Mouse (Mus musculus) cerebellum, adult 11 months (tissue): ENCODE measurements around the gene Icam1.

ENCODE experiments used
- DNase-seq: peaks from one replicate; pipeline ENCODE4 v3.0.0; 2022

The Icam1 gene

GRCm38 (mm10) chr9:21015571-21016130, at the start of gene Icam1:
Gene Icam1 (plus strand): TSS chr9:21015985.
- DNase-seq = no peak

DNA sequence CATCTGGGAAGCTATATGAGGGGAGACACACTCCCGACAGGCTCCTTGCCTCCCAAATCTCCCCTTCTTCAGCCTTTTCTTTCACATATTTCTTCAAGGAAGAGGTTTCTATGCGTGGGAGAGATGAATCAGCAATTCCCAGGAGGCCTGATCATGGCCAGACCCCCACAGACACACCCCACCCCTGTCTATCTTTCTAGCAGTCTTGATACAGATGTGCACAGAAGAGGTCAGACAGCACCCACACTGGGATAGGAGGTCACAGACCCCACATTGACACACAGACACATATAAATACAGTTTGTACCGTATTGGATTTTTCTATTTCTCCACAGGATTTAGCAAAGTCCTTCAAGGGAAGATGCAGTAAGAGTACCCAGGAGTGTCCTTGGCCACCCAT, 49.8 kb upstream of the Icam1 start:
- DNase-seq = no peak

GRCm38 (mm10) chr9:20966747-20967146, 49.0 kb upstream of the Icam1 start:
- no peak for DNase-seq

DNA sequence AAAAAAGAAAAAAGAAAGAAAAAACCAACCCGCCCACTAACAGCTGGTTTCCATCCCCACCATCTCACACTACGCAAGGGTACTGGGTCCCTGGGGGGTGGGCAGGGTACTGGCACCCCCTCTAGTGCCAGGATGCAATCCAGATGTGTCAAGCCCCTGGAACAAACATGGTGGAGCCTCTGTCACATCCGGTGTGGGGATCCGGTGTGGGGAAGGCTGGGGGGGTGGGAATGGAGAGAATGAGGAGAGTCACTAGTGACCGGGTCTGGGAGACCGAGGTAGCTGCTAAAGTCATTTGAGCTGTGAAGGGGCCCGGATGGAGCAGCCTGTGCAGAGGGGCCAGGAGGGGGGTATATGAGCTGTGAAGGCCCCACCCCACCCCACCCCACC, 44.0 kb upstream of the Icam1 start:
- DNase-seq = no peak

- peak; percentile 31 for DNase-seq
These were observed 43.4 kb upstream of the Icam1 start for GRCm38 (mm10) chr9:20972141-20972992.

GRCm38 (mm10) chr9:20973001-20973681, 42.6 kb upstream of the Icam1 start:
- no peak for DNase-seq

DNA sequence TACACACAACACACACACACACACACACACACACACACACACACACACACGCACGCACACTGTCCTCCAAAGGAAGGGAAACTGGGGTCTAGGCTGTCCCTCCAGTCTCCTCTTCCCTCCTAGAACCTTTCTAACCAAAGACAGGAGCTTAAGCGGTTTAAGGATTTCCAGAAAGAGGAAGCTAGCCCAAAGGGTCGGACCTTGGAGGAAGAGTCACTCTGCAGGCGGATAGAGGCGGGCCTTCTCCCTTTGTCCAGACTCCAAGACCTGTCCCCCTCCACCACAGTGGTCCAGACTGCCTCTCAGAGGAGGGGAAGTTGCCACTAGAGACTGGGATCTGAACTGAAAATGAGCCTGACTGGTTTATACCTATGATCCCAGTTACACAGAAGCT, 42.1 kb upstream of the Icam1 start:
- no peak for DNase-seq

DNA sequence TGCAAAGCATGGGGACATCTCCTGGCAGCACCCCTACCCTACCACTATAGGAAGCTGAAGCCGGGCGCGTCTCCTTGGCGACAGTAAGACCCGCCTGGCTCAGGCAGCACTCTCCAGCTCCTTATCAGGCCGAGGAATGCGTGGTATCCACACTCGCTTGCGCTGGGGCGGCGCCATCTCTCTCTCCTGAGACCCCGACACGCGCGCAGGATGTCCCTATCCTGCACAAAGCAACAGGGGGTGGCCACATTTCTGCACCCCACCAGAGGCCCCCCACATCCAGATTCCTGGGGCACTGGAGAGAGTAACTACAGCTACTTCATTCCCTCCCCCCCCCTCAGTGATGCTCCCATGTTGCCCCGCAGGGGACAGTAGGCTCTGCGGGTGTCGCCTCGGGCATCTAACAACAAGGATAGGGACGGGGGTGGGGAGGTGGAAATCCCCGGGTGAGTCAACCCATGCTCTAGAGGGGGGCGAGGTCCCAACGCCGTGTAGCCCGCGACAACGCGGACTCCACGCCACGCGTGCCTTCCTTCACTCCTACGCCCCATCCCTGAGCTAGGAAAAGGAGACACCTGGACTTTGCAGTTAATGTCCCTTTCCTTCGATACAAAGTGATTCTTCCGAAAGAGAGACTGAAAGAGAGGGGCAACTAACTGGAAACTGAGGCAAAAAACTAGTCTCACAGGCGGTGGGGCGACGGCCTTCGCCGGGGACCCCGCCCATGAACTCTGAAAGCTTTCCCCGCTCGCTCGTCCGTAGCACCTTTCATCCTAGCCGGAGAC, 40.2 kb upstream of the Icam1 start:
- no peak for DNase-seq

DNA sequence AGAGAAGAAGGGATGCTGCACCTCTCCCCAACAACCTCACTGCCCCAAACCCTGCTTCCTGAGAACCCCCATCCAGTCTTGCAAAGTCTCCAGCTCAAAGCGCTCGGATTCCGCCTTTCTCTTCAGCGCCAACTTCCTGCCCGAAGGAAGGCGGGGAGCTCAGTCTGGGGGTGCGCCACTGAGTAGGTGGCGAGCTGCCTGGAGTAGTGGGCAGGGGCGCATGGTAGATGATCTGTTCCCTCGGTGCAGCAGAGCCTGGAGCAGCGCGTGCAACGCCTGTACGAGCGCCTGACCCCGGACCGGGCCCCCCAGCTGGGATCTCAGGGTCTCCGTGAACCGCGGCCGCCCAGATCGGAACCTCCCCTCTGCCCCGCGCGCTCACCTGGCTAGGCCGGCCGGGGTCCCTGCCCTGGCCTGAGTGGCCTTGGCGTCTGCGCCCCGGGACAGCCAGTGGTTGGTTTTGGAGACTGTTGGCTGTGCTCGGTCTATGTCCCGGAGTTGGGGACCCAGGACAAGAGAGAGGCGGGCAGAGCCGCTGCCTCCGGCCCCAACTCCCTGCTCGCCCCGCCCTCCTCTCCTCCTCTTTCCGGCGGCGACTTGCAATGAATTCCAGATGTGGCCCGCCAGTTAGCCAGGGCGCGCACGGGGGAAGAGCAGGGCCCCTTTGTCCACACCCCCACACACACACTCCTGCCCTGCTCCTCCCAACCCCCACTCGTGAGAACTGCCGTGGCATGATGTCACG, 39.4 kb upstream of the Icam1 start, which contains the start of gene S1pr2:
TSS of gene S1pr2 (minus strand) at position 566 of the 745 bp plus-strand sequence.
- no peak for DNase-seq

DNA sequence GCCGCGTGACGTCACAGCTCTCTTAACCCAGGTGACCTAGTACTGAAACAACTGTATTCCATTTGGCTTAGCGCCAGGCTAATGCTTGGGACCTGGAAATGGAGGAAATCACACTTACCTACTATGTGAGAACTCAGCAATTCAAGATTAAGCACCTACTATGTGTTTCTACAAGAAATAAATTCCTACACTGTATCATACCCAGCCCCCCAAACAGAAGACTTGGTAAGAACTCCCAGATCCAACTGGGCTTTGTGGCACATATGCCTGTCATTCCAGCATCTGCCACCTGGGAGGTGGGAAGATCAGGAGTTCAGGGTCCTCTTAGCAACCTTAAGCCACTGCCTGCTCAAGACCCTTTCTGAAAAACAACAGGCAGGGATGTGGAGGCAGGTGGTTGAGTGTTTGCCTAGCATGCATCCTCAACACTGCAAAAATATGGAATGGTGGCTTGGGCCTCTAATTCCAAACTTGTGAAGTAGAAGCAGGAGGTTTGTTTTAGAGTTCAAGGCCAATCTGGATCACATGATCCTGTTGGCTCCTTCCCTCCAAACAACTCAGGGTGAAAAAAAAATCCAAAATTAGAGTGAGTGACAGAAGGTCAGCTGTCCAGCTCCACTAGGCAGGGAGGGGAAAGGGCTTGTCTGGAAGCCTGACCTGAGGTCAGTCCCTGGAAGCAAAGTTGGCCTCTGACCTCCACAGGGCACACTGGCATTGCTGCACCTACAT, 38.7 kb upstream of the Icam1 start:
- DNase-seq = peak; percentile 15

GRCm38 (mm10) chr9:20978409-20979095, 37.2 kb upstream of the Icam1 start:
- no peak for DNase-seq

- DNase-seq = no peak
These were observed 36.6 kb upstream of the Icam1 start for GRCm38 (mm10) chr9:20979181-20979580.

DNA sequence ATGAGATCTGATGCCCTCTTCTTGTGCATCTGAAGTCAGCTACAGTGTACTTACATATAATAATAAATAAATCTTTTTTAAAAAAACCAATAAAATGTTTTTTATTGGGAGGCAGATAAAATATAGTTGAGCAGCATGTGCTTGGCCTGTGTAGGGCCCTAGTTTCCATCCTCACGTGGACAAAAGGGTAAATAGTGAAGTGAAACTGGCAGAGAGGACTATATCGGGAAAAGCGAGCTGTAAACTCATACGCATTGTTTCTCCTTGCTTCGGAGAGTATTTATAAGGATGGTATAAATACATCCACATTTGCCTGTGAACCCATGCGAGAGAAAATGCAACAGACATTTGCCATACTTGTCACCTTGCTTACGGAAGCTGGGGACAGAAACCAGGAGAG, 36.0 kb upstream of the Icam1 start:
- no peak for DNase-seq

DNA sequence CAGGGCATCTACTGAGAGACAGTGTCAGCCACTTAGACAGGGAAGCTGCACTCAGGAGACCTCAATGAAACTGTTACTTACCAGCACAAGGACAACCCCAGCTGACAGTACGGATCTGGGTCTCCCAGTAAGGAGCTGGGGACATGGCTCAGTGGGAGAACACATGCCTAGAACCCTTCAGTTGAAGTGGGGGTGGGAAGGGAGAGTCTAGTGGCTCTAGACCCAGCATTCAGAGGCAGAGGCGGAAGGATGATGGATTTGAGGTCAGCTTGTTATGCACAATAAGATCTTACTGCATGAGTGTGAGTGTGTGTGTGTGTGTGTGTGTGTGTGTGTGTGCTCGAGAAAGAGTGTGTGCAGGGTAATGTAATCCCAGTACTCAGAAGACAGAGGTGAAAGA, 33.6 kb upstream of the Icam1 start:
- DNase-seq = no peak

- no peak for DNase-seq
These were observed 32.6 kb upstream of the Icam1 start for GRCm38 (mm10) chr9:20983169-20983568.

- DNase-seq = no peak
These were observed 28.7 kb upstream of the Icam1 start for GRCm38 (mm10) chr9:20986952-20987686.

- no peak for DNase-seq
These were observed 27.8 kb upstream of the Icam1 start for GRCm38 (mm10) chr9:20987953-20988352.

GRCm38 (mm10) chr9:20990861-20991260, 24.9 kb upstream of the Icam1 start:
- no peak for DNase-seq

DNA sequence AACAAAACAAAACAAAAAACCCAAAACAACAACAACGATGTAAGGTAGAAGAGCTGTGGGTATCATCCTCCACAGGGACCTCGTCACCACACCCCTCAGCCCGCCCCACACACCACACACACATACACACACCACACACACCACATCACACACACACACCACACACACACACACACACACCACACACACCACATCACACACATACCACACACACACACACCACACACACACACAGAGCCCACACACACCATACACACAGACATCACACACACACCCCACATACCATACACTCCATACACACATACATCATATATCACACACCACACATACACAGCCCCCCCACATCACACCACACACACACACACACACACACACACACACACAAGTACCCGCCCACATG, 24.2 kb upstream of the Icam1 start:
- no peak for DNase-seq

GRCm38 (mm10) chr9:20993165-20993898, 22.5 kb upstream of the Icam1 start:
- DNase-seq = no peak
